Mouse (Mus musculus) ES-Bruce4 (cell line): ENCODE measurements around the gene Cenpx.

Experiments used
- CTCF ChIP-seq: IDR thresholded peaks from one replicate; pipeline ENCODE4 v1.8.1; 2011; ENCODE audit warnings: low read depth, low read length
- EP300 ChIP-seq: IDR thresholded peaks from 2 replicates; pipeline ENCODE4 v1.6.1; 2011; ENCODE audit warnings: low read depth, low read length; ENCODE audit not compliant: insufficient read depth
- POLR2A ChIP-seq: IDR thresholded peaks from one replicate; pipeline ENCODE4 v1.8.1; 2011; ENCODE audit warnings: low read length; ENCODE audit not compliant: insufficient read depth

- TF ChIP-seq CTCF (no peak), POLR2A (no peak), EP300 (no peak)
These were observed 18.4 kb downstream of the Cenpx start for GRCm38 (mm10) chr11:120695184-120695583.
